Mouse (Mus musculus) retina, postnatal 1 day (tissue): ENCODE data around the gene Nfxl1.
"Not testable (repeated sequence)": the region's sequence is repeated elsewhere in the genome, so short reads cannot be mapped to it uniquely, and the experiment has no call there.

ENCODE experiments used
- DNase-seq: peaks from one replicate; pipeline ENCODE4 v3.0.0-alpha.2; 2012

The Nfxl1 gene

GRCm38 (mm10) chr5:72559544-72560049 lies at the start of gene Nfxl1:
Gene Nfxl1 (minus strand): TSS chr5:72559684.
- peak; percentile 99 for DNase-seq

GRCm38 (mm10) chr5:72603138-72603537 lies 43.7 kb upstream of the Nfxl1 start:
- DNase-seq: no peak

GRCm38 (mm10) chr5:72601006-72601405 lies 41.5 kb upstream of the Nfxl1 start:
- DNase-seq: peak; percentile 55

GRCm38 (mm10) chr5:72587192-72587681 lies 27.8 kb upstream of the Nfxl1 start, which contains the start of gene Gm5868:
Gene Gm5868 (minus strand): TSS chr5:72587551.
- peak; percentile 59 for DNase-seq

GRCm38 (mm10) chr5:72586667-72587191 lies 27.2 kb upstream of the Nfxl1 start:
- peak; percentile 20 for DNase-seq

DNA sequence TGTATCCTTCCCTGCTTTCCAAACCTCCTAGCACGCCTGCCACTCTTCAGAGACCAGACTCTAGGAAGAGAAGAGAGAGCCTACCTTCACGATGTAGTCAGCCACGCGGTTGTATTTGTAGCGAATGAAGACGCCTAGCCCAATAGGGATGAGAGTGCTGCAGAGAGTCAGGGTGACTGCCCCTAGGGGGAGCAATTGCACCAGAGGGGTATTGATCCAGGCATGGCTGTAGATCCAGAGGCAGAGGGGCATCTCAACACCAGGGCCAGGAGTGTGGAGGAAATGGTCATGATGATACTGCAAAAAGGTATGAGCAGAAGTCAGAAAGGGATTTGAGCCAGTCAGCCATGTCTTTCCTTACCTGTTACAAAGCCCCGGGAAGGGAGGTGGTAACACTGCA lies 26.6 kb upstream of the Nfxl1 start:
- DNase-seq: not testable (repeated sequence)

DNA sequence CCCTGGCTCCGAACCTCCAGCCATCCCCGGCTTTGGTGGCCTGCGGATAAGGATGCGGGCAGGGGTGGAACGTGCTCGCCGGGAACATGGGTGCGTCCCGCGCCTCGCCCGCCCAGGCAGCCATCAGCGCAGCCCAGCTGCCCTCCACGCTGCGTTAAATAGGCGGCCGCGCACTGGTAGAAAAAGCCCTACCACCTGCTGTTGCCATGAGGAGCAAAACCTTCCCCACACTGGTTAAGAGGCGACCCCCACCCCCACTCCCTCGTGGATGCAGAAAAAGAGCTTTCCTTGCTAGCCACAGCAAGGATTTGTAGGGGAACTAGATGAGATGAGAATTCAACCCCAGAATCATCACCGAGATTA lies 21.5 kb upstream of the Nfxl1 start, which contains the start of gene Zar1:
TSS of gene Zar1 (minus strand) at position 285 of the 363 bp plus-strand sequence.
- DNase-seq: peak; percentile 53

GRCm38 (mm10) chr5:72580088-72580969 lies 20.8 kb upstream of the Nfxl1 start:
- peak; percentile 46 for DNase-seq

- peak; percentile 25 for DNase-seq
Observed at GRCm38 (mm10) chr5:72579599-72579998, 20.1 kb upstream of the Nfxl1 start.

- DNase-seq: no peak
Observed at GRCm38 (mm10) chr5:72565621-72566020, 6.1 kb upstream of the Nfxl1 start.

DNA sequence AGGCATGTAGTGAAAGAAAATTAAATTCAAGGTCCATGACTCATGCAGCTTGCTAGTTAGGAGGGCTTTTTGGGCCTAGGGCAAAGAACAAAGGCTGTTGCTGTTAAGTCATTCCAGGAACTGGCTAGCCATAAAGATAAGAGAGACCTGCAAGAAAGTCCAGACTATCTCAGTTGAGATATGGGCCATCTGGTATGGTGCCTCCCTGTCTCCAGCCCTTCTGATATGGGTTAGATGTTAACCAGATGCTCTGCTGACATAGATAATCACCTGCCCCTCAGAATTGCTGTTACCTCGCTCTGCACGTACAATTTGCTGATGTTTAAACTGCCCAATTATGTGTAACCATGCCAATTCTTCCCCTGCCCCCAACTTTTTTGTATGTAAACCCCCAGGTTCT lies 3.7 kb upstream of the Nfxl1 start:
- not testable (repeated sequence) for DNase-seq

DNA sequence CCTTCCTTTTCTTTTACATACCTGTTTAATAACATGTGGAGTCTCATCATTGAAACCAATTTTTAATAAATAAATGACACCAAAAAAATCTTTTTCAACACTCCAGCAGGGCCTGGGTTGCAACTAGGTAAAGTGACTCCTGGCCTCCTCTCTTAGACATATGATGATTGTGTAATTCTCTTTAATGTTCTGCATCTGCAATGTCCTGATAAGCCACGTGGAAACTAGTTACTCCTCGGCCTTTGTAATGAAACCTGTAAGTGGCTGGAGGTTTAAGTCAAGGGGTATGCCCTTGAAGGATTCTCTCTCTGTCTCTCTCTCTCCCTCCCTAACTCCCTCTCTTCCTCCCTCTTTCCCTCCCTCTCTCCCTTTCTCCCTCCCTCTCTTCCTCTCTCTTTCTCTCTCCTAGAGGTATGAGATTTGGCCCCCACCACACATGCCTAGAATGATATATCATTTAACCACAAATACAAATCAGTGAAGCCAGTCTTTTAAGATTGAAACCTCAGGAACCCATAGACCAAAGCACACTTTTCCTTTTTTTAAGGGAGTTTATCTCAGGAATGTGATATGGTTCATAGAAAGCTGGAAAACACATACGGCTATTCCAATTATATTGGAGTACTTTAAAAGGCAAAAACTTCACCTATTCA lies 1.6 kb upstream of the Nfxl1 start:
- DNase-seq: no peak

- DNase-seq: no peak
Observed at GRCm38 (mm10) chr5:72558716-72559526, 563 bp downstream of the Nfxl1 start.

DNA sequence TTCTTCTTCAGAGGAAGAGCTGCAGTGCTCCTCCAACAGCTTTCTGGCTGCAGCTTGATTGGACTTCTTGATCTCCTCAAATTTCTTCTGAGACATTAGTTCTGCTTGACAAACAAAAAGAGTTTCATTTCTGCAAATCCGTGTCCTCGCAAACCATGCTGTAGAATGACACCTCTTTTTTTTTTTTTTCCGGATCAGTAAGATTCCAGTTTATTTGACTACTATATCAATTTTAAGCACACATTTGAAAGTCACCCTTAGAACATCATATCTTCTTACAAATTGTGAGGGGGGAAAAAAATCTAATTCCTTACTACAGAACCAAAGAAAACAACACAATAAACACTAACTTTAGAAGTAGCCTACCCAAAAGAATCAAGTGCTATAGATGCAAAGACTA lies 3.2 kb downstream of the Nfxl1 start:
- DNase-seq: no peak

DNA sequence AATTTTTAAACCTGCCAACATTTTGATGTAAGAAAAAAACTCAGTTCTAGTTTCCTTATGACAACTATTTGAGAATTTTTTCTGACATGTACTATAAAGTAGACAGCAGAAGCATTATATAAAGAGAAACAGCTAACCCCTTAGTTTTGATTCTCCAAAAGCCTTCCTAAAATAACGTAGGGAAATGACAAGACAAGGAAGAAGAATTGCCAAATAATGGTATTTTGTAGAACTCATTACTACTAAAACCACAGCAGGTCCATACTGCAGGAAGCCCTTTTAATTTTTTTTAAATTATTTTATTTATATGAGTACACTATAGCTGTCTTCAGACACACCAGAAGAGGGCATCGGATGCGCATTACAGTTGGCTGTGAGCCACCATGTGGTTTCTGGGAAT lies 8.3 kb downstream of the Nfxl1 start:
- no peak for DNase-seq

- DNase-seq: no peak
Observed at GRCm38 (mm10) chr5:72528896-72529295, 30.6 kb downstream of the Nfxl1 start.

DNA sequence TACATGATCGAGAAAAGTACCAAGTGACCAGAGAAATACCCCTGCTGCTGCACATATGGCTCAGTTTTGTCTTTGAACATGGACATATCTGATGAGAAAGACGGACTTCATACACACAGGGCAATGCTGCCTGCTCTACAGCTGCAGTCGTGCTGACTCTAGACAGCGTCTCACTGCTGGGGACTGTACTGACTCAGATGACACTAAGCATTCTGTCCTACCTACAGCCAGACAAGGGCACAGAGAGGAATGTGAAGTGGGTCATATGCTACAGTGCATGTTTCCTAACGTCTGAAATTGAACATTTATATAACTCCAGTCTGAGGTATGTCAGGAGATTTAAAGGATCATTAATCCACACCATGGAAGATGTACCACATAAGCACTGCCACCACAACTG lies 45.7 kb downstream of the Nfxl1 start:
- DNase-seq: no peak

- DNase-seq: peak; percentile 56
Observed at GRCm38 (mm10) chr5:72505740-72506139, 53.7 kb downstream of the Nfxl1 start.

DNA sequence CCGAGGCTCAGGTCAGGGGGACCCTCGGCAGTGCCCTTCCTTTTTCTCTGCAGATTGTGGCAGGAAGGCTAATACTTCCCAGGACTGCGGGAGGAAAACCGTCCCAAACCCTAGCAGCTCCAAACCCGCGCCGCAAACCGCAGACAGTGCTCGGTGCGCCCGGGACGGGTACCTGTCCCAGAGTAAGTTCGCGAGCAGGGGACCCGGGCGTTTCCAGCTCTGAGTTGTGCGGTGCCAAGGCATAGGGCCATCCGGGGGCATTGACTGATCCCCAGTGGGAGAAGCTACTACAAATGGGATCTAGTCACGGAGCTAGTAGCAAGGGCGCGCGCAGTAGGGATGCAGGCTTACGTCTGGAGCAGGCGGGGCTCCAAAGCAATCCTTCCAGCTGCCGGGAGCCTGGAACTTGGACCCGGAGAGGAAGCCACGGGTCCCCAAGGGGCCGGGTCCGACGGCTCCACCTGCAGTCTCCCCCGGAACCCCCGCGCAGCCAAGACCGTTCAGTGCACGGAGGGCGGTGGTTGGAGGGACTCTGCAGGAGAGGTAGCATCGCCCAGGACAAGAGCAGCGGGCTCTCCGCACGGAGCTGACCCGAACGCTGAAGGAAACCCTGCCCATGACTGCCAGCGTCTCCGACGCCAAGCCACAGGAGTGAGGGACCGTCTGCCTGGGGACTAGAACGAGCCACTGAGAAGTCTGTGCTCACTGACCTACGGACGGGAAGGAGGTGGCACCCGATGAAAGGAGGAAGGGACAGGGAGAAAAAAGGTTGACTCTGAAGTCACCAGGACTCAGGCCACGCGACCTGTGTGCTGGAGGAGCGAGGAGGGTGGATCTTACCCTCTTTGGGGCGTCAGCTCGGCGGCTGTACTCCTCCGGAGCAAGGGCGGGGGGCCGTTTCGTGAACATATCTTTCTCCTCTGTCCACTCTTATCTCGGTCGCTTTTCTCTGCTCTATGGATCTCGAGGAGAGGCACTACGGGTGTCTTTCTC lies 55.7 kb downstream of the Nfxl1 start, which contains the start of gene Corin:
TSS of gene Corin (minus strand) at position 943 of the 993 bp plus-strand sequence.
- peak; percentile 11 for DNase-seq

- no peak for DNase-seq
Observed at GRCm38 (mm10) chr5:72502778-72503177, 56.7 kb downstream of the Nfxl1 start.

DNA sequence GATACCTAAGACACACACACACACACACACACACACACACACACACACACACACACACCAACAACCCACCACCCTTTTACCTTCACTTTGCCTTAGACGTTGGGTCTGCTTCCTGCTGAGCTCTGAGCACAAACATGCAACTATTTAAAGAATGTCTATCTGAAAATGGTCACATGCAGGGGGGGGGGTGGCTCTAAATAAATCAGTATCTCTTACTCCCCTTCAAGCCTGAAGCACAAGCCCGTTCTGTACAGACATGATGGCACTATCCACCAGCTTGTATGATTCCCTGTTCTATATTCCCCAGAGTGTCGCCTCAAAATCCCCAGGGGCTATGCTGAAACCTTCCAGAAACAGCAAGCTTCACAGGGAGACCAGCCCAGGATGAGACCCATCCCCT lies 57.7 kb downstream of the Nfxl1 start:
- DNase-seq: no peak
